Mouse (Mus musculus) thymus, adult 2 months (tissue): ENCODE data around the gene Atf6b. TPM values are rescaled to one million over a fixed set of nuclear protein-coding genes. Genes with fewer than 3 reads are reported as not detected.

Source experiments
- DNase-seq: peaks from one replicate; pipeline ENCODE4 v3.0.0; 2021
- H3K27ac ChIP-seq: fragments of 200-500 bp; 2 replicates; pipeline ENCODE4 v1.5.1; 2012; ENCODE audit warnings: low read length, control low read depth; ENCODE audit not compliant: control insufficient read depth, insufficient read depth
- H3K27me3 ChIP-seq: fragments of 200-500 bp; 2 replicates; pipeline ENCODE4 v1.6.1; 2012; ENCODE audit warnings: mild to moderate bottlenecking, low read length, moderate library complexity, mixed read lengths; ENCODE audit not compliant: control insufficient read depth, insufficient read depth
- H3K36me3 ChIP-seq: fragments of 200-500 bp; 2 replicates; pipeline ENCODE4 v1.6.1; 2012; ENCODE audit warnings: mild to moderate bottlenecking, low read length, moderate library complexity; ENCODE audit not compliant: control insufficient read depth, insufficient read depth
- H3K4me1 ChIP-seq: fragments of 200-500 bp; replicated peaks from 2 replicates; pipeline ENCODE4 v1.6.1; 2012; ENCODE audit warnings: low read length; ENCODE audit not compliant: control insufficient read depth, insufficient read depth
- H3K4me3 ChIP-seq: fragments of 200-500 bp; 2 replicates; pipeline ENCODE4 v1.5.1; 2012; ENCODE audit warnings: mild to moderate bottlenecking, low read length, control low read depth, moderate library complexity; ENCODE audit not compliant: control insufficient read depth, insufficient read depth
- CTCF ChIP-seq: fragments of 200-500 bp; IDR thresholded peaks from 2 replicates; pipeline ENCODE4 v1.5.1; 2012; ENCODE audit warnings: mild to moderate bottlenecking, control low read depth, low read length, moderate library complexity, borderline replicate concordance; ENCODE audit not compliant: control insufficient read depth, poor library complexity, insufficient read depth; ENCODE audit errors: extremely low read depth
- POLR2A ChIP-seq: fragments of 200-500 bp; IDR thresholded peaks from 2 replicates; pipeline ENCODE4 v1.6.1; 2012; ENCODE audit warnings: mild to moderate bottlenecking, low read length, control low read depth, moderate library complexity; ENCODE audit not compliant: control insufficient read depth, poor library complexity, insufficient read depth; ENCODE audit errors: extremely low read depth
- WGBS: fragments of 180-500 bp; shearing (Covaris S2); methylation state at CpG from one replicate; pipeline ENCODE4 v1.1.7; 2018; 5-methylcytosine and 5-hydroxymethylcytosine counted together
- polyA plus RNA-seq: library from polyadenylated mRNA; depleted of rRNA; stranded (reverse); fragments of >200 nt; gene quantifications from 2 replicates; pipeline ENCODE4 v1.2.3, GENCODE M21; 2012; rRNA removed

The Atf6b gene
- 160 and 169 TPM in 2 replicates for polyA plus RNA-seq

DNA sequence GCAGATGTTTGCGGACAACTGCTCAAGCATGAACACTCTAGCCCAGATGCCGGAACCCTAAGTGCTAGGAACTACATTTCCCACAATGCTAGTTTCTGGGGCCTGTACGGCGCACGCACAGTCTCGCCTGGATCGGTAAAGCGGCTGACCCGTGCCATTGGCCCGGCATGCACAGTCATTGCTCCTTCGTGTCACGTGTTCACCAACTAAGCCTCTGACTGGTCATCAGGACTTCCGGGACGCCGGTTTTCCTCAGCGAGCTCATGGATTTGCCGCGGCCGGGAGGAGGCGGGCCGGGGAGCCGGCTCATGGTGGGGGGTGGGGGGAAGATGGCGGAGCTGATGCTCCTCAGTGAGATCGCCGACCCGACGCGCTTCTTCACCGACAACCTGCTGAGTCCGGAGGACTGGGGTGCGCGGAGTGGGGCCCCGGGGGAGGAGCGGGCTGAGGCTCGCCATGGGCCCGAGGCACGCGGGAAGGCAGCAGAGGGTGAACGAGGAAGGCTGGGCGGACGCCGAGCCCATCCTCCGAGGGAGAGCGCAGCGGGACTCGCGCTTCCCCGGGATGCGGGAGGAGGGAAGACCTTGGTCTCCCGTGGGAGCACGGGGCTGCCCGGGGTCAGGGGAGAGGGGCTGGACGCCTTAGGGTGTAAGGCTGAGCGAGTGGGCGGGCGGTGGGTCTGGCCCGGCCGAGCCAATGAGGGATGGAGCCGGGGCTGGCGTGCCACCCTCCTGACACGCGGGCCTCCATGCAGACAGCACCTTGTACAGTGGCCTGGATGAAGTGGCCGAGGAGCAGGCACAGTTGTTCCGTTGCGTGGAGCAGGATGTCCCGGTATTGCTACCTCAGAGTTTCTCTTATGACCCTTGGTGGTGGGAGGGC lies at the start of gene Atf6b:
Gene Atf6b (plus strand): TSS at position 241 of the 882 bp plus-strand sequence.
- peak within 1 kb of the TSS; percentile 81 for H3K4me3 ChIP-seq
- under 1% methylated on average over 66 of the region's 66 CpGs for WGBS
- H3K36me3 ChIP-seq = no peaks in the 10 kb centered on the region
- H3K4me1 ChIP-seq = peaks cover 21% of the 10 kb centered on the region
- peak; percentile 91 for DNase-seq
- no peak within 1 kb of the TSS for H3K27ac ChIP-seq
- no peaks in the 10 kb centered on the region for H3K27me3 ChIP-seq
- TF ChIP-seq CTCF (no peak), POLR2A (peak; percentile 64; the same call in 1 of the 2 replicates)

DNA sequence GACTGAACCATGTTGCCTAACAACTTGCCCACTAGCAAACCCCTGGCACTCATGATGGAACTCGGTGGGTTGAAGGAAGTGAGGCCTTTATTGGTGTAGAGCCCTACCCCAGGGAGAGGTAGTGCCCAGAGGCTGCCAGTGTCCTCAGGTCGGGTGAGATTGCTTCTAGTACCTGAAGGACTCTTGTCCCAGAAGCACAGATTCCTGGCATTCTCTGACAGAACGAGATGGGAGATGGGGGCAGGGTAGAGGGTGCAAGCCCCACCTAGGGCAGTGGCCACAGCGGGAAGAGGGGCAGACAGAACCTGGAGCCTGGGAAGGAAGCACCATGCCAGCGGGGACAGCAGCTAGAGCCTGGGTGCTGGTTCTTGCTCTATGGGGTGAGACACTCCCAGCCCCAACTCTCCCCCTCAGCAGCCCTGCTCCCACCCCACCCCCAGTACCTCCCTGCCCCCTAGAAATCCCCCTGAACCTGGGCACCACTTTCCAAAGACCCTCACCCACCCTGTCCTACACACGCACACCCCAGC lies 49.3 kb upstream of the Atf6b start, which contains the start of gene Ager:
Gene Ager (plus strand): TSS at position 297 of the 530 bp plus-strand sequence.
- 69% methylated on average over 6 of the region's 6 CpGs for WGBS
- H3K27ac ChIP-seq = no peak within 1 kb of the TSS
- peaks cover 22% of the 10 kb centered on the region for H3K4me1 ChIP-seq
- TF ChIP-seq CTCF = no peak
- no peak for TF ChIP-seq POLR2A
- no peak for DNase-seq
- peaks cover 20% of the 10 kb centered on the region for H3K36me3 ChIP-seq
- no peaks in the 10 kb centered on the region for H3K27me3 ChIP-seq
- no peak within 1 kb of the TSS for H3K4me3 ChIP-seq

DNA sequence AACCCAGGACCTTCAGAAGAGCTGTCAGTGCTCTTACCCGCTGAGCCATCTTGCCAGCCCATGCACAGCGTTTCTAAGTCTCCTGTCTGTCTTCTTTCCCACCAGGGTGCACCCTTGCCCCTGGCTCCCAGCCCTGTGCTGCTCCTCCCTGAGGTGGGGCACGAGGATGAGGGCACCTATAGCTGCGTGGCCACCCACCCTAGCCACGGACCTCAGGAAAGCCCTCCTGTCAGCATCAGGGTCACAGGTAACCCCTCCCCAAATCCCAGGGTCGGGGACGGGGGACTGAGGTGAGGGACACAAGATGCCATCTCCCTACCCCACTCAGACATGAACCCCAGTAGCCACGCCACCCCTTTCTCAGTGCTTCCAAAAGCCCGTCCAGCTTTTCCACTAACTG lies 47.1 kb upstream of the Atf6b start:
- DNase-seq = no peak
- Histone ChIP-seq H3K27ac (no peak overlapping the region), H3K27me3 (no peaks in the 10 kb centered on the region), H3K4me3 (no peak overlapping the region), H3K4me1 (peaks cover 14% of the 10 kb centered on the region), H3K36me3 (peaks cover 12% of the 10 kb centered on the region)
- TF ChIP-seq POLR2A (no peak), CTCF (no peak)
- WGBS = 93% methylated on average over 9 of the region's 9 CpGs

DNA sequence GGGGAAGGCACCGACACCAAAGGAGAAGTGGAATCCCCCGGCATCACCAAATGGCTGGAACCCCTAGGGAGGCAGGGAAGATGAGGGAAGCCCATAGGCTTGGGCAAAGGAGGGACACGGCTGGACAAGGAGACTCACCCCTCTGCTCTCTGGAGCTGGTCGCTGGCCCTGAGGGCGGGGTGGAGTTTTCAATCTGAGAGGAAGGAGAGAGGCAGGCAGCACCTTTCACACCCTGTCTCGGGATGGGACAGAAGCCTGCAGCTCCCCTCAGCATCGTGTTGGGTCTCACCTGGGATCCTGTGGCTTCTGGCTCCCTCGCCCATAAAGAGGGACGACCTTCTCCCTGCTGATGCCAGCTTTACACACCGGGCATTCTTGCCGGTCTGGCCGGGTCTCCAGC lies 45.1 kb upstream of the Atf6b start:
- no peaks in the 10 kb centered on the region for H3K27me3 ChIP-seq
- H3K4me1 ChIP-seq = peaks cover 25% of the 10 kb centered on the region
- no peak overlapping the region for H3K27ac ChIP-seq
- H3K4me3 ChIP-seq = no peak overlapping the region
- H3K36me3 ChIP-seq = no peaks in the 10 kb centered on the region
- TF ChIP-seq CTCF = no peak
- TF ChIP-seq POLR2A = no peak
- no peak for DNase-seq
- 94% methylated on average over 12 of the region's 12 CpGs for WGBS

DNA sequence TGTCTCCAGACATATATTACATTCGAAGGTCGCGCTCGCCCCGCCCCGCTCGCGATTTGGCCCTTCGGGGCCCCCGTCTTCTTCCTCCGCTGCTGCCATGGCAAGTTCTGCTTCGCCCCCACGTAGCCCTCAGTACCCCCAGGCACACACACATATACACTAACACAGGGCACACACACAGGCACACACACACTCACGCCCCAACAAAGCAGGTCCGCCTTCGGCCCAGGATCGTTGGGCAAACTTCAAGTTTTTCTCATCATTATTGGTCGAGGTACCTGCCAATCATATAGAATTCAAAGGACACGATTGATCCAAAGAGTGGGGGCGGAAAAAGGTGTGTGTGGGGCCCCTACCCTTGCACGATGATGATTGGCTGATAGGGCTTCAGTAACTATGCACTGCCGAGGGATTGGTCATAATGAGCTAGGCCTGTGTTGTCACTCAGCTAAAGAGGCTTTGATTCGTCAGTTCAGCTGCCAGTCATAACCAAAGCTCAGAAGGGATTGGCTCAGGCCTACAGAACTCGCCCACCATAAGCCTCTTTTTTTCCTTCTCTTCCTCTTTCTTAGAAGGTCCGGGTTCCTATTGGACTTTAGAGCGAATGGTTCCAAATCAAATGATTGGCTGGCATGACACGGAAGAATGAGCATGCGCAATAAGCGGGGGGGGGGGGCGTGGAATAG lies 43.4 kb upstream of the Atf6b start, which contains the start of gene Rnf5:
Gene Rnf5 (minus strand): TSS at position 316 of the 686 bp plus-strand sequence.
- Histone ChIP-seq H3K4me1 (peaks cover 32% of the 10 kb centered on the region), H3K27me3 (no peaks in the 10 kb centered on the region), H3K27ac (peak within 1 kb of the TSS; percentile 84), H3K36me3 (no peaks in the 10 kb centered on the region), H3K4me3 (peak within 1 kb of the TSS; percentile 87)
- peak; percentile 97 for DNase-seq
- peak; percentile 47 for TF ChIP-seq POLR2A
- no peak for TF ChIP-seq CTCF
- 1% methylated on average over 30 of the region's 30 CpGs for WGBS

GRCm38 (mm10) chr17:34604061-34604508 lies 42.9 kb upstream of the Atf6b start, which contains the start of gene Agpat1:
Gene Agpat1 (plus strand): TSS chr17:34604262.
- WGBS = under 1% methylated on average over 35 of the region's 35 CpGs
- 0 out of 2 replicates have a peak, but pooled peaks have one; percentile 62 for TF ChIP-seq CTCF
- TF ChIP-seq POLR2A = peak; percentile 79
- peak within 1 kb of the TSS; percentile 87 for H3K4me3 ChIP-seq

More at GRCm38 (mm10) chr17:34604061-34604508, 42.9 kb upstream of the Atf6b start, which contains the start of gene Agpat1:
- DNase-seq = peak; percentile 98
- Histone ChIP-seq H3K4me1 (peaks cover 36% of the 10 kb centered on the region), H3K27me3 (no peaks in the 10 kb centered on the region), H3K27ac (peak within 1 kb of the TSS; percentile 84), H3K36me3 (no peaks in the 10 kb centered on the region)
